Mouse (Mus musculus): ENCODE measurements at regions not wholly inside any gene's neighbourhood (a gene's known extent, or its start where the extent isn't known, plus 50 kb on each side); places are given as distances from the start of the nearest gene placed in this dataset.

GRCm38 (mm10) chr7:137533476-137533875 is 96.1 kb downstream of the Glrx3 start:
- TF ChIP-seq POLR2A (IDR thresholded peaks at IDR 0.05; ENCODE audit: borderline replicate concordance, control insufficient read depth, low read depth, low read length) (no peak), CTCF (IDR thresholded peaks at IDR 0.05; ENCODE audit: control insufficient read depth, insufficient read depth, low read length) (no peak)

Measured in bone marrow, adult 2 months (tissue).